Mouse (Mus musculus): ENCODE data around the gene Narf.

DNA sequence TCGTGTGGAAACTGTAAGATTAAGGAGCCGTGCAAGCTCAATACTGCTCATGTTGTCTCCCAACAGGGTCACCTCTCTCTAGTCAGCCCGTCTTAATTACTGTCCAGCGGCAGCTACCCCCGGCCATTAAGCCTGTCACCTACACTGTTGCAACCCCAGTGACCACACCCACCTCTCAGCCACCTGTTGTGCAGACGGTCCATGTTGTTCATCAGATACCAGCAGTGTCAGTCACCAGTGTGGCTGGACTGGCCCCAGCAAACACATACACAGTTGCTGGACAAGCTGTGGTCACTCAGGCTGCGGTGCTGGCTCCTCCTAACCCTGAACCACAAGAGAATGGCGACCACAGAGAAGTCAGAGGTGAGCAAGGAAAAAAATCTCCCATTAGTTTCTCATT lies 61.4 kb downstream of the Narf start:
- TF ChIP-seq CTCF (IDR thresholded peaks at IDR 0.05; ENCODE audit: low read depth) = no peak
- no peak for TF ChIP-seq EP300 (IDR thresholded peaks at IDR 0.05; ENCODE audit: low read depth)
